Mouse (Mus musculus) lung, postnatal 36 days (tissue): ENCODE results near the gene Pnkp.

Source experiments
- DNase-seq: peaks from one replicate; pipeline ENCODE4 v3.0.0; 2022; ENCODE audit warnings: mixed read lengths

Pnkp gene

GRCm38 (mm10) chr7:44857042-44857552, at the start of gene Pnkp:
Gene Pnkp, plus strand, starts transcription at chr7:44857139.
- DNase-seq = peak; percentile 92

- no peak for DNase-seq
These were observed 48.0 kb upstream of the Pnkp start for GRCm38 (mm10) chr7:44808927-44809326.

GRCm38 (mm10) chr7:44809466-44809865, 47.5 kb upstream of the Pnkp start:
- DNase-seq = no peak

GRCm38 (mm10) chr7:44810365-44810764, 46.6 kb upstream of the Pnkp start:
- DNase-seq = no peak

GRCm38 (mm10) chr7:44810819-44811557, 46.0 kb upstream of the Pnkp start:
- DNase-seq = no peak

GRCm38 (mm10) chr7:44812651-44813325, 44.2 kb upstream of the Pnkp start:
- DNase-seq = no peak

GRCm38 (mm10) chr7:44813985-44814384, 43.0 kb upstream of the Pnkp start:
- DNase-seq = no peak

GRCm38 (mm10) chr7:44814423-44814822, 42.5 kb upstream of the Pnkp start:
- no peak for DNase-seq

- DNase-seq = no peak
These were observed 41.9 kb upstream of the Pnkp start for GRCm38 (mm10) chr7:44814952-44815553.

- DNase-seq = peak; percentile 99
These were observed 41.0 kb upstream of the Pnkp start, which contains the start of the genes Nup62 and Il4i1 for GRCm38 (mm10) chr7:44815721-44816469. Gene Nup62, plus strand, starts transcription at chr7:44816088. Gene Il4i1, plus strand, starts transcription at chr7:44816387.

GRCm38 (mm10) chr7:44816470-44817021, 40.4 kb upstream of the Pnkp start, which contains the start of gene Atf5:
Gene Atf5, minus strand, starts transcription at chr7:44816658.
- DNase-seq = peak; percentile 52

- DNase-seq = peak; percentile 2
These were observed 39.5 kb upstream of the Pnkp start for GRCm38 (mm10) chr7:44817441-44817840.

GRCm38 (mm10) chr7:44818164-44818563, 38.8 kb upstream of the Pnkp start:
- peak; percentile 51 for DNase-seq

- peak; percentile 67 for DNase-seq
These were observed 38.1 kb upstream of the Pnkp start for GRCm38 (mm10) chr7:44818751-44819235.

GRCm38 (mm10) chr7:44819391-44819790, 37.5 kb upstream of the Pnkp start:
- DNase-seq = no peak

- peak; percentile 25 for DNase-seq
These were observed 37.1 kb upstream of the Pnkp start for GRCm38 (mm10) chr7:44819863-44820262.

GRCm38 (mm10) chr7:44820525-44820924, 36.4 kb upstream of the Pnkp start:
- DNase-seq = no peak

GRCm38 (mm10) chr7:44821666-44822448, 35.1 kb upstream of the Pnkp start:
- DNase-seq = no peak

GRCm38 (mm10) chr7:44823409-44823808, 33.5 kb upstream of the Pnkp start:
- no peak for DNase-seq

- peak; percentile 91 for DNase-seq
These were observed 32.1 kb upstream of the Pnkp start for GRCm38 (mm10) chr7:44824872-44825271.

- DNase-seq = peak; percentile 40
These were observed 30.2 kb upstream of the Pnkp start for GRCm38 (mm10) chr7:44826771-44827170.
